Mouse (Mus musculus) natural killer cell, adult 2 months (primary cell): ENCODE results near the gene Snn.
A peak's percentile ranks its signal among the peaks of the same experiment; 100 is the strongest.

ENCODE experiments used
- DNase-seq, 2 experiments: peaks; one replicate each; pipeline ENCODE4 v3.0.0; 2022; ENCODE audit warnings: low spot score in 2 of 2

Snn gene

GRCm38 (mm10) chr16:11086299-11086698 lies 25.6 kb downstream of the Snn start:
- no peak for DNase-seq

- no peak for DNase-seq
These were observed 26.3 kb downstream of the Snn start for GRCm38 (mm10) chr16:11086856-11087588.

- no peak for DNase-seq
These were observed 30.3 kb downstream of the Snn start for GRCm38 (mm10) chr16:11090836-11091570.

- DNase-seq, result no peak
These were observed 31.3 kb downstream of the Snn start for GRCm38 (mm10) chr16:11092061-11092460.

GRCm38 (mm10) chr16:11092523-11092922 lies 31.8 kb downstream of the Snn start:
- DNase-seq, result no peak

- no peak for DNase-seq
These were observed 33.1 kb downstream of the Snn start for GRCm38 (mm10) chr16:11093717-11094386.

GRCm38 (mm10) chr16:11097301-11097700 lies 36.6 kb downstream of the Snn start:
- DNase-seq, result no peak

- DNase-seq, result no peak
These were observed 44.2 kb downstream of the Snn start for GRCm38 (mm10) chr16:11104905-11105304.

GRCm38 (mm10) chr16:11109198-11109740 lies 48.5 kb downstream of the Snn start:
- DNase-seq, result peak in 1 of 2 experiments; percentile 21

- DNase-seq, result no peak
These were observed 61.9 kb downstream of the Snn start for GRCm38 (mm10) chr16:11122625-11123024.

GRCm38 (mm10) chr16:11124110-11124509 lies 63.4 kb downstream of the Snn start:
- no peak for DNase-seq
